Mouse (Mus musculus) heart, embryonic 12.5 days (tissue): Measurements from ENCODE around the gene Bahcc1. TPM values are rescaled to one million over a fixed set of nuclear protein-coding genes. Genes with fewer than 3 reads are reported as not detected.

Experiments
- ATAC-seq: fragments of 200-750 bp; cut with Nextera tagmentation; 2 replicates; pipeline ENCODE4 v1.8.0; 2017; ENCODE audit warnings: moderate TSS enrichment, moderate library complexity; ENCODE audit not compliant: insufficient number of reproducible peaks, low FRiP score
- H3K27ac ChIP-seq: fragments of 300-500 bp; sonication (generic); 2 replicates; pipeline ENCODE4 v1.5.1; 2016; ENCODE audit warnings: mild to moderate bottlenecking, moderate library complexity; ENCODE audit not compliant: poor library complexity, severe bottlenecking
- H3K27me3 ChIP-seq: fragments of 300-500 bp; sonication (generic); replicated peaks from 2 replicates; pipeline ENCODE4 v1.6.1; 2016; ENCODE audit warnings: mild to moderate bottlenecking, moderate library complexity
- H3K36me3 ChIP-seq: fragments of 300-500 bp; sonication (generic); 2 replicates; pipeline ENCODE4 v1.6.1; 2016; ENCODE audit warnings: mild to moderate bottlenecking, moderate library complexity
- H3K4me1 ChIP-seq: fragments of 300-500 bp; sonication (generic); replicated peaks from 2 replicates; pipeline ENCODE4 v1.6.1; 2016; ENCODE audit warnings: mild to moderate bottlenecking
- H3K4me2 ChIP-seq: fragments of 300-500 bp; sonication (generic); 2 replicates; pipeline ENCODE4 v1.6.1; 2016; ENCODE audit warnings: mild to moderate bottlenecking, moderate library complexity
- H3K4me3 ChIP-seq: fragments of 300-500 bp; sonication (generic); 2 replicates; pipeline ENCODE4 v1.5.1; 2016; ENCODE audit warnings: mild to moderate bottlenecking
- H3K9ac ChIP-seq: fragments of 300-500 bp; sonication (generic); 2 replicates; pipeline ENCODE4 v1.6.1; 2016; ENCODE audit warnings: mild to moderate bottlenecking, moderate library complexity
- H3K9me3 ChIP-seq: fragments of 300-500 bp; sonication (generic); replicated peaks from 2 replicates; pipeline ENCODE4 v1.6.1; 2016; ENCODE audit warnings: mild to moderate bottlenecking, moderate library complexity
- WGBS: fragments of 180-500 bp; shearing (Covaris S2); methylation state at CpG from one replicate; pipeline ENCODE4 v1.1.7; 2016; 5-methylcytosine and 5-hydroxymethylcytosine counted together
- polyA plus RNA-seq: library from polyadenylated mRNA; unstranded; fragments of >200 nt; fragmentation: Nextera tagmentation; extraction: Ambion mirVana; gene quantifications from 2 replicates; pipeline ENCODE4 v1.2.1, GENCODE M21; 2016

The Bahcc1 gene
- polyA plus RNA-seq, 1 experiment from 2014 or later = 7.6 TPM

DNA sequence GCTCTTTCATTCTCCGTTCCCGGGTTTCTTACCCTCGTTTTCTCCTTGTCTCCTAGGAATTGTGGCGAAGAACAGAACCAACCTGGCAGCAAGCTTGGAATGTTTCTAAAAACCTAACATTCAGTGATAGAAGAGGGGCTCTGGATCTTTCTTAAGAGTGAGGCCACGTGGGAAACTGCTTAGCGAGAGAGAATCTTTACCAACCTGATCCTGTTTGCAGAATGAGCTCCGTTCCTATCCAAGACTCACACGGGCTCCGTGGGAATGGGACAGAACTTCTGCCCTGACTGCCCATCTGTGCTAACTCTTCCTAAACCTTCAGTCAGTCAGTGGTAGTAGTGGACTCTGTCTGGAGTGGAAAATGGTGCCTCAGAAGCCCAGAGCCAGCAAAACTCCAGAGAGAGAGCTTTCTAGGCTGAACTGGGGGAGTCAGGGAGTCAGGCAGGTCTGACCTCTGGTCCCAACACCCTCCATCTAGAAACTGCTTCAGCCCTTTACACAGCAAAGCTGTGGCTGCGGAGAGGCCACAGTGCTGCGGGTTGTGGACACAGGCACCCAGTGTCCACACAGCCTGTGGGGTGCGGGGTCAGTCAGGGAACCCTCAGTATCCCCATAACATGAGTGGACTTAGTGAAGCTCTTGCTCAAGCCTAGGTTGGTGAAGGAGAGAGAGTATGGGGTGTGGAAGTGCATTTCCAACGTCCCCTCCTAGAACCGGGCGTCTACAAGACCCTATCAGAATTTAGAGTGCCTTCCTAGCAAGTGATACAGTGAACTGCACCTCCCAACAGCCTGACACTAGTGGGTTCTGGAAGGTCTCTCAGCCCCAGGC lies 73.0 kb downstream of the Bahcc1 start:
- no peaks in the 10 kb centered on the region for H3K9me3 ChIP-seq
- ATAC-seq = no peak
- H3K9ac ChIP-seq = peak overlapping the region; percentile 76
- peak overlapping the region; percentile 78 for H3K27ac ChIP-seq
- peaks cover 62% of the 10 kb centered on the region for H3K4me1 ChIP-seq
- peak overlapping the region; percentile 86 for H3K4me2 ChIP-seq
- peak overlapping the region; percentile 57 for H3K4me3 ChIP-seq
- 18% methylated on average over 15 of the region's 15 CpGs for WGBS
- no peaks in the 10 kb centered on the region for H3K36me3 ChIP-seq
- no peaks in the 10 kb centered on the region for H3K27me3 ChIP-seq

DNA sequence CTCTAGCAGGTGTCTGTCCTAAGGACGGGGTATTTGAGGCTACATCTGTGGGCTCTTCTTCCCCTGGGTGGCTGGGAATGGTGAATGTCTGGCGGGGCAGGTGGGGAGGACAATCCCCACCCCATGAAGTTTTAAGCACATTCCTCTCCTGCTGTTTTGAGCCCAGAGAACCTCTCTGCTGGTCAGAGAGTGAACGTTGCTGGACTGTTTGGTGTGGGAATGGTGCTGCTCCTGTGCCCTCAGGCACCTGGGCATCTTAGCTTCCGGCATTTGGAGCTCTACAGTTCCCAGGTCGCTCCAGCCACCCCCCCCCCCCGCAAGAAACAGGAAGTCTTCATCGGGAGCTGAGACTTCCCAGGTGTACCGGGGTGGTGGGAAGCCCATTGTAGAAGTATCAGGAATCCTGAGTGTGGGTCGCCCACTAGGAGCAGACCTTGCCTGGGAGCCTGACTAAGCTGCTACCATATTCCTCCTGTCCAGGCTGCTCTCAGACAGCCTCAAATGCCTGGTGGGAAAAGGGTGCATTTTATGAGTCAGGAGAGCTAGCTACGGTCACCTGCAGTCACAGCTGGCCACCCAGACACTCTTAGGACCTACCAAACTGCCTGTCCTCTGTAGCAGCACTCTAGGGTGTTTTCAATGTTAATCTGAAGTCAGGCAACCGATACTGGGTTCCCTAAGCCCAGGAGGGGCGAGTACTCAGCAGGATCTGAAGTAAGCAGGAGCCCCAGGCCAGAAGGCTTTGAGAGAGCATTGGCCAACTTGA lies 73.8 kb downstream of the Bahcc1 start:
- ATAC-seq = no peak
- H3K9me3 ChIP-seq = no peaks in the 10 kb centered on the region
- peaks cover 67% of the 10 kb centered on the region for H3K4me1 ChIP-seq
- H3K27me3 ChIP-seq = no peaks in the 10 kb centered on the region
- no peaks in the 10 kb centered on the region for H3K36me3 ChIP-seq
- no peak overlapping the region for H3K27ac ChIP-seq
- H3K4me2 ChIP-seq = peak overlapping the region; percentile 86
- H3K9ac ChIP-seq = peak overlapping the region; percentile 5; the same call in 1 of the 2 replicates
- 62% methylated on average over 11 of the region's 12 CpGs for WGBS
- H3K4me3 ChIP-seq = no peak overlapping the region

DNA sequence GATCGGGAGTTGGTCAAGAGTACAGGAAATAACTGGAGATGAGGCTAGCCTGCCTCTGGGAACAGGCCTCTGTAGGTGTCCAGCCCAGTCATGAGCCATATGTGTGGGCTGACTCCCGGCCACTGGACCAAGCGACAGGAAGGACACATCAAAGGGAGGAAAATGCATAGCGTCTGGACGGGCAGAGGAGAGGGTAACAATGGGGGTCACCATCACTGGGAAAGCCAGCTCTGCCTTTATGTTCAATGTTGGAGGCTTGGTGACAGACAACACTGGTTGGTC lies 74.3 kb downstream of the Bahcc1 start:
- Histone ChIP-seq H3K4me3 (no peak overlapping the region), H3K27ac (no peak overlapping the region), H3K4me1 (peaks cover 66% of the 10 kb centered on the region), H3K27me3 (no peaks in the 10 kb centered on the region), H3K9ac (no peak overlapping the region), H3K36me3 (no peaks in the 10 kb centered on the region), H3K4me2 (peak overlapping the region; percentile 10; the same call in 1 of the 2 replicates), H3K9me3 (no peaks in the 10 kb centered on the region)
- ATAC-seq = no peak
- 33% methylated on average over 5 of the region's 5 CpGs for WGBS

DNA sequence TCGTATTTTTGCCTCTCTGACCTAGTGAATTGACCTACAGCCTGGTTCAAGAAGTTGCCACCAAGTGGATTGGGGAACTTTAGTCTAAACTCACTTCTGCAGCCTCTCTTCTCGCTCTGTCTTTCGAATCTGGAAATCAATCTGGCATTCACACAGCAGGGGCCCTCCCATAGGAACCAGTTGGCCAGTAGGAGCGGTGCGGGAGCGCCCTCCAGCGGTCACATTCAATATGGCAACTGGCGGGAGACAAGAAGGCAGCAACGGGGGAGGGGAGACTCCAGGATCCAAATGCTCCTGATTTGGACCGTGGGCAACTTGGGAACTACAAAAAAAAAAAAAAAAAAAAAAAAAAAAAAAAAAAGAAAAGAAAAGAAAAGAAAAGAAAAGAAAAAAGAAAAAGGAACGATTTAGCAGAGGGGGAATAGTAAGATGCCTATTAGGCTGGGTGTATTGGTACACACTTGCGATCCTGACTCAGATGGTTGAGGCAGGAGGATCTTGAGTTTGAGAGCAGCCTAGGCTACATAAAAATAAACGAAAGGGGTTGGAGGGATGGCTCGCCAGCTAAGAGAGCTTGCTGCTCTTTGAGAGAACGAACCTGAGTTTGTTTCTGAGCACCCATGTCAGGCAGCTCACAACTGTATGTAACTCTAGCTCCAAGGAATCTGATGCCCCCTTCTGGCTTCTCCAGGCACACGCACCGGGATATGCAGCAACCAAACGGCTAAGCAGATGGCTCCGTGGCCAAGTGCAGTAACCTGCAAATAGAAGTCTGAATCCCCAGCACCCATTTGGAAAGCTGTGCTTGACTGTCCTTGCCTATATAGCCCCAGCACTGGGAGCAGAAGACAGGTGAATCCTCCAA lies 75.1 kb downstream of the Bahcc1 start:
- no peak overlapping the region for H3K27ac ChIP-seq
- H3K9me3 ChIP-seq = no peaks in the 10 kb centered on the region
- H3K9ac ChIP-seq = no peak overlapping the region
- WGBS = 8% methylated on average over 19 of the region's 19 CpGs
- H3K4me3 ChIP-seq = no peak overlapping the region
- H3K36me3 ChIP-seq = no peaks in the 10 kb centered on the region
- peaks cover 62% of the 10 kb centered on the region for H3K4me1 ChIP-seq
- peak overlapping the region; percentile 10; the same call in 1 of the 2 replicates for H3K4me2 ChIP-seq
- no peaks in the 10 kb centered on the region for H3K27me3 ChIP-seq
- ATAC-seq = no peak

DNA sequence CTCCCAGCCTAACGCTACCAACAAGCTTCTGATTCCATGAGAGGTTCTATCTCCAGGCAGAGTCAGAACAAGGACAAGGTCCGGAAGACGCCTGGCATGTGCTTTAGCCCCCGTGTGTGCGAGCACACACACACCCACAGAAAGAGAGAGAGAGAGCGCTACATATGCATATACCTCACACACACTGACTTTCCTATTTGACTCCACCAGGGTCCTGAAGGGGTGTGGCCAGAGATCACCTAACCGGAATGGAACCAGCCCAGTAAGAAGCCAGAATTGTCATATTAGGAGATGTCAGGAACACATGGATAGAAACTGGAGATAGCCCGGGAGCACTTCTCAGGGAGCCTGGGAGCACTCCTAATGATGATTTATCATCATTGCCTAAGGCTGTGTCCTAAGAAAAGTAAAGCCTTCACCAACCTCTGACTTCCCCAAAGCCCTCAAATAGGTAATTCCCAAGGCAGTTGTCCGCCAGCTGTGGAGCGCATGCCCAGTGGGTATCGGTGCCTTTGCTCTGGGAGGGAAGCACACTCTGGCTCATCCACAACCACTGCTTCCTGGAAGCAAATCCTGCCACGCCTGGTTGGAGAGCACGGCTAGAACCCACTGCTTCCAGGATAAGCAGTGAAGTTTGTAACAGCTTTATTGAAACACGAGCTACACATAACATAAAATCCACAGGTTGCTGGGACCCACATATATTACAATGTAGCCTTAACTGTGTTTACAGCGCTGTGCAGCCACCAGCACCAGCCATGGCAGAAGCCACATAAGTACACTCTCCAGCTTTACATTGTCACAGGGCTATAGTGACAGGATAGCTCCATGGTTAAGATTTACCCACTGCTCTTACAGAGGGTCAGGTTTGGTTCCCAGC lies 75.9 kb downstream of the Bahcc1 start:
- Histone ChIP-seq H3K4me2 (peak overlapping the region; percentile 5; the same call in 1 of the 2 replicates), H3K27ac (no peak overlapping the region), H3K4me3 (no peak overlapping the region), H3K27me3 (no peaks in the 10 kb centered on the region), H3K9ac (no peak overlapping the region), H3K36me3 (no peaks in the 10 kb centered on the region), H3K9me3 (no peaks in the 10 kb centered on the region), H3K4me1 (peaks cover 55% of the 10 kb centered on the region)
- WGBS = 54% methylated on average over 15 of the region's 15 CpGs
- ATAC-seq = no peak

DNA sequence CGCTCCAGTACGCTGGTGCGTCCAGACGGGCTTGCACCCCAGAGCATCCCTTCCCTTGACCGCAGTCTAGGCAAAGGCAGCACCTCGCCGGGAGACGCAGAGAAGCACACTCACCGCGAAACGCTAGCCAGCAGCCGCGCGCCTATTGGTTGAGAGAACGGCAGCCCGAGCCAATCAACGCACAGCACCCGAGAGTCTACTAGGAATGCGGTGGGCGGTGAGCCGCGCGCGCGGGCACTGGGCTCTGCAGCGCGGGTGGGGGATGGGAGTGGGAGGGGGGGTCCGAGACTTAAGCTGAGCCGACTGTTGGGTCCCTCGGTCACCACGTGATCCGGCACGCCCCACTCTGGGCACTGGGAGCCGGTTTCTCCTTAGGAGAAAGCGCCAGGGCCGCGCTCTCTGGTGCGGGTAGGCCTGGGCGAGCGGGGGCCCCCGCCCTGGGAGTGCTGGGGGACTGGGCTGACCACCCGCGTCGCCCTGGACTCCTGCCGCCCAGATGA lies 78.1 kb downstream of the Bahcc1 start:
- Histone ChIP-seq H3K4me2 (peak overlapping the region; percentile 81), H3K27me3 (no peaks in the 10 kb centered on the region), H3K9ac (peak overlapping the region; percentile 79), H3K27ac (peak overlapping the region; percentile 94), H3K4me3 (peak overlapping the region; percentile 48), H3K4me1 (peaks cover 57% of the 10 kb centered on the region), H3K9me3 (no peaks in the 10 kb centered on the region), H3K36me3 (no peaks in the 10 kb centered on the region)
- ATAC-seq = peak; percentile 92
- 3% methylated on average over 45 of the region's 45 CpGs for WGBS

DNA sequence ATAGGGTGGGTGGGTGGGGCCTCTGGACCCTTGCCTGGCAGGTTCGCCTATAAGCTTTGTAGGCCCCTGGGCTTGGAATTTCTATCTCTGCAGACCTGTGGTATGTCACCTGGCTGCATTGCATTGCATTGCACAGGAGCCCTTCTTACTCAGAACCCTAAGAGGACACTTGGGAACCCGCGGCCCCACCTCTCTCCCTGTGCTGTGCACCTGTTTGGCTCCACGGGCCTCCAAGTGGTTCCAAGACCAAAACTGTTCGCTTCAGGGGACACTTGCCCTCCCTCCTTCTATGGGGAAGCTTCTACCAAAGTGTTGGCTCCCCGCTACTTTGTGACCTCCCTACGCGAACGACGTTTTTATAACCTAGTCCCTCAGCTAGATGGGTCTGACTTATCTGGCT lies 78.8 kb downstream of the Bahcc1 start:
- no peak for ATAC-seq
- 52% methylated on average over 10 of the region's 10 CpGs for WGBS

DNA sequence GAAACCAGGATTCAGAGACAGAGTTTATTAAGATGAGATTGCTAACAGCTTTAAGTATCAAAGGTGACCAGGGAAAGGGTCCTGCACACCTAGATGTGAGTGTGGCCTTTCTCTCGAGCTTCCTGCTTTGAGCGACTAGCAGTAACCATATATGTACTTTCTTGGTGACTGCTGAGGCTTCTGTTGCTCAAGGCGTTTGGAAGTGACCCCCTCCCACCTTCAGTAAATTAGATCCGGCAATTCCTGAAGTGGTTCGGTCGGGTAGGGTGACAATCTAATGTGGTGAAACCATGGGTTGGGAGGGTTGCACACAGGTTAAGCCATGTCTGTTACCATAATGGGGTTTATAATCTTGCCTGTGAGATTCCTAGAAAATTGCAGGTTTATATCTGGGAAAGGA lies 79.3 kb downstream of the Bahcc1 start:
- H3K27me3 ChIP-seq = no peaks in the 10 kb centered on the region
- H3K4me1 ChIP-seq = peaks cover 50% of the 10 kb centered on the region
- H3K9me3 ChIP-seq = no peaks in the 10 kb centered on the region
- no peak overlapping the region for H3K9ac ChIP-seq
- 78% methylated on average over 6 of the region's 6 CpGs for WGBS
- no peak overlapping the region for H3K4me2 ChIP-seq
- no peak for ATAC-seq
- peak overlapping the region; percentile 94; the same call in 1 of the 2 replicates for H3K27ac ChIP-seq
- no peaks in the 10 kb centered on the region for H3K36me3 ChIP-seq
- no peak overlapping the region for H3K4me3 ChIP-seq

More for the DNA sequence above, 78.8 kb downstream of the Bahcc1 start:
- H3K4me3 ChIP-seq = peak overlapping the region; percentile 48
- no peaks in the 10 kb centered on the region for H3K9me3 ChIP-seq
- H3K4me1 ChIP-seq = peaks cover 50% of the 10 kb centered on the region
- H3K36me3 ChIP-seq = no peaks in the 10 kb centered on the region
- peak overlapping the region; percentile 81 for H3K4me2 ChIP-seq
- H3K27ac ChIP-seq = peak overlapping the region; percentile 94
- no peaks in the 10 kb centered on the region for H3K27me3 ChIP-seq
- H3K9ac ChIP-seq = peak overlapping the region; percentile 79

DNA sequence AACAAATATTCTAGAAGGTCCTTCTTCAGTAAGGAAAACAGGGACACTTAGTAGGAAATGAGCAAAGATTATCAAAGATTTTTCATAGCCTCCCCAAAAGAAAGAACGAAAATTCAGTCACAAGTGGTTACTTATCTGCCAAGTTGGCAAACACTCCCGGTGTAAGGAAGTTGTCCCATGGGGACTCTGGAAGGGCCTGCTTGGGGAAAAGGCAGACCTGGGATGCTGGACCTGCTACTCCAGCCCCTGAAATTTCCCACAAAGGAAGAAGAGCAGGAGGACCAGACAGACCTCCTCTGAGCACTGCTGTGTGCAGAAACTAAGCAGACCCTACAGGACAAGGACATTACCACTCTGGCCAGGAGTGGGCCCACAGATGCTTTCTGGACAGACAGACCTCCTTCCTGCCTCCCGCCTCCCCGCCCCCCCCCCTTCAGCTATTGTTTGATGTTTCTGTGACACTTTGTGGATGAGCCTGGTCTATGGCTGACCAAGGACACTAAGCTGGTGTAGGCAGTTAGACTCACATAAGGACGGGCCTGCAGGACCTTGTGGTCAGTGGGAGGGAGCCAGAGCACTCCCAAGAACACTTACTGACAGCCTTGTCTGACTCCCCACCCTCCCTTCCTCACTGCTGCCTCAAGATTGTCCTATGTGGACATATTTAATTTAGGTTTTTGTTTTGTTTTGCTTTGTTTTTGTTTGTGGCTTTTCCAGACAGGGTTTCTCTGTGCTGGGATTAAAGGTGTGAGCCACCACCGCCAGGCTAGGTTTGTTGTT lies 81.3 kb downstream of the Bahcc1 start:
- ATAC-seq = no peak
- Histone ChIP-seq H3K4me3 (no peak overlapping the region), H3K27ac (no peak overlapping the region), H3K4me1 (peaks cover 44% of the 10 kb centered on the region), H3K4me2 (no peak overlapping the region), H3K36me3 (no peaks in the 10 kb centered on the region), H3K27me3 (no peaks in the 10 kb centered on the region), H3K9ac (no peak overlapping the region), H3K9me3 (no peaks in the 10 kb centered on the region)
- 49% methylated on average over 6 of the region's 6 CpGs for WGBS
